Mouse (Mus musculus): ENCODE measurements around the gene Fuz.
A peak's percentile ranks its signal among the peaks of the same experiment; 100 is the strongest.

The Fuz gene

GRCm38 (mm10) chr7:44928570-44928969 lies 32.7 kb downstream of the Fuz start:
- no peak for DNase-seq (ENCODE audit: low spot score)

- DNase-seq (ENCODE audit: low spot score): peak; percentile 100
These were observed 33.6 kb downstream of the Fuz start, which contains the start of gene Ap2a1 for GRCm38 (mm10) chr7:44929204-44930151. Gene Ap2a1, minus strand, starts transcription at chr7:44929496.

GRCm38 (mm10) chr7:44938680-44939079 lies 42.8 kb downstream of the Fuz start:
- DNase-seq (ENCODE audit: low spot score): no peak

GRCm38 (mm10) chr7:44942904-44943303 lies 47.0 kb downstream of the Fuz start, which contains the start of gene Tsks:
Gene Tsks, plus strand, starts transcription at chr7:44943204.
- no peak for DNase-seq (ENCODE audit: low spot score)

- DNase-seq (ENCODE audit: low spot score): no peak
These were observed 54.0 kb downstream of the Fuz start for GRCm38 (mm10) chr7:44949922-44950321.

GRCm38 (mm10) chr7:44951960-44952359 lies 56.1 kb downstream of the Fuz start:
- no peak for DNase-seq (ENCODE audit: low spot score)

All from layer of hippocampus, adult 11-12 months (tissue).